Mouse (Mus musculus) lung, embryonic 15.5 days (tissue): ENCODE results near the gene Anxa5. TPM values are rescaled to one million over a fixed set of nuclear protein-coding genes. Genes with fewer than 3 reads are reported as not detected.

ENCODE experiments used
- ATAC-seq: fragments of 200-750 bp; cut with Nextera tagmentation; 2 replicates; pipeline ENCODE4 v1.8.0; 2017; ENCODE audit warnings: moderate number of reproducible peaks, borderline replicate concordance; ENCODE audit not compliant: low FRiP score, low TSS enrichment; ENCODE audit errors: extremely low read depth
- H3K27ac ChIP-seq: fragments of 300-500 bp; sonication (generic); 2 replicates; pipeline ENCODE4 v1.5.1; 2015; ENCODE audit warnings: moderate library complexity, mild to moderate bottlenecking, inconsistent platforms
- H3K27me3 ChIP-seq: fragments of 300-500 bp; sonication (generic); 2 replicates; pipeline ENCODE4 v1.6.1; 2015; ENCODE audit warnings: inconsistent platforms
- H3K36me3 ChIP-seq: fragments of 300-500 bp; sonication (generic); 2 replicates; pipeline ENCODE4 v1.6.1; 2015; ENCODE audit warnings: inconsistent platforms
- H3K4me1 ChIP-seq: fragments of 300-500 bp; sonication (generic); 2 replicates; pipeline ENCODE4 v1.6.1; 2015; ENCODE audit warnings: inconsistent platforms
- H3K4me2 ChIP-seq: fragments of 300-500 bp; sonication (generic); 2 replicates; pipeline ENCODE4 v1.6.1; 2015; ENCODE audit warnings: inconsistent platforms, mild to moderate bottlenecking, moderate library complexity
- H3K4me3 ChIP-seq: fragments of 300-500 bp; sonication (generic); 2 replicates; pipeline ENCODE4 v1.5.1; 2015; ENCODE audit warnings: mild to moderate bottlenecking, inconsistent platforms
- H3K9ac ChIP-seq: fragments of 300-500 bp; sonication (generic); 2 replicates; pipeline ENCODE4 v1.6.1; 2015; ENCODE audit warnings: inconsistent platforms
- H3K9me3 ChIP-seq: fragments of 300-500 bp; sonication (generic); 2 replicates; pipeline ENCODE4 v1.6.1; 2016; ENCODE audit warnings: inconsistent platforms
- WGBS: fragments of 180-500 bp; shearing (Covaris S2); methylation state at CpG from one replicate; pipeline ENCODE4 v1.1.7; 2015; 5-methylcytosine and 5-hydroxymethylcytosine counted together
- polyA plus RNA-seq: library from polyadenylated mRNA; unstranded; fragments of >200 nt; fragmentation: Nextera tagmentation; extraction: Ambion mirVana; gene quantifications from 2 replicates; pipeline ENCODE4 v1.2.1, GENCODE M21; 2015

Anxa5 gene
- polyA plus RNA-seq, 1 experiment from 2014 or later = 480 TPM

GRCm38 (mm10) chr3:36498224-36498623 is 22.5 kb upstream of the Anxa5 start:
- no peak for ATAC-seq
- H3K9ac ChIP-seq = no peak overlapping the region
- H3K4me3 ChIP-seq = no peak overlapping the region
- peaks cover 7% of the 10 kb centered on the region for H3K4me1 ChIP-seq
- H3K4me2 ChIP-seq = no peak overlapping the region
- WGBS = 74% methylated on average over 6 of the region's 6 CpGs
- no peaks in the 10 kb centered on the region for H3K27me3 ChIP-seq
- H3K27ac ChIP-seq = no peak overlapping the region
- no peaks in the 10 kb centered on the region for H3K36me3 ChIP-seq
- no peaks in the 10 kb centered on the region for H3K9me3 ChIP-seq

DNA sequence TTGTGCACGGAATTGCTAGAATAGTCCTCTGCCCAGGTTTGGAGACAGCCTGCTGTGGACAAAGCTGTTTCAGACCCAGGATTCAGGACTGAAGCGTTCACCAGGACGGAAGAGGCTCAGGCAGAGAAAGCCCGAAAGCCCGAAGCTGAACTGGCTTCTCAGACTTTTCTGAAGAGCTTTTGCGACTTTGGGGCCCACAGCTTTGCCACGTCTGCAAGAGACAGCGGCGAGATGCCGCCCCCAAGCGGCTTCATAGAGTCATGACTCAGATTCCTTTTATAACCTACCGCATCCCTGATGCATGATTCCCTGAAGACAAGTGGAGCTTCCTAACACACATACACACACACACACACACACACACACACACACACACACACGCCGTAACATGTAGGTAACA is 21.1 kb upstream of the Anxa5 start:
- no peak; the same call in 1 of the 2 replicates for ATAC-seq
- peaks cover 7% of the 10 kb centered on the region for H3K4me1 ChIP-seq
- H3K4me3 ChIP-seq = no peak overlapping the region
- H3K27me3 ChIP-seq = no peaks in the 10 kb centered on the region
- peak overlapping the region; percentile 31 for H3K4me2 ChIP-seq
- no peaks in the 10 kb centered on the region for H3K36me3 ChIP-seq
- H3K9ac ChIP-seq = peak overlapping the region; percentile 38; the same call in 1 of the 2 replicates
- no peaks in the 10 kb centered on the region for H3K9me3 ChIP-seq
- WGBS = 14% methylated on average over 14 of the region's 14 CpGs
- H3K27ac ChIP-seq = no peak overlapping the region

DNA sequence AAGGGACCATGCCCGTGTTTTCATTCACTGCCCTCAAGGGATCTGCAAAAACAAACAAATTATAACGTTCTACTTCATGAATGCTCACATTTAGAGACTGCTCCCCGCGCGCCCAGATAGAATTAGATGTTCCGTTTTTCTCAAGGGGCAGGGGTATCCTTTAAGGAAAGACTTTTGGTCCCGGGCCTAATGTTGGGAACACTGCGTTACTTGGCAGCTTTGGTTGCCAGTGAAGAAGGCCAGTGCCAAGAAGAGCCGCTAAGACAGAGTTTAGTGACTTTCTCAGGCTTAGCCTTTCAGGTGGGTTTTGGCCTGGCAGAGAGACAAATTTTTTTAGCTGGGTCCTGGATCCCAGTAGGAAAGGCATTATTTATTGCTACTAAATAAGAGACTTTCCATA is 20.6 kb upstream of the Anxa5 start:
- peaks cover 7% of the 10 kb centered on the region for H3K4me1 ChIP-seq
- no peak overlapping the region for H3K27ac ChIP-seq
- no peak overlapping the region for H3K4me3 ChIP-seq
- no peaks in the 10 kb centered on the region for H3K9me3 ChIP-seq
- H3K9ac ChIP-seq = peak overlapping the region; percentile 38; the same call in 1 of the 2 replicates
- ATAC-seq = no peak
- no peaks in the 10 kb centered on the region for H3K36me3 ChIP-seq
- peak overlapping the region; percentile 31; the same call in 1 of the 2 replicates for H3K4me2 ChIP-seq
- 78% methylated on average over 9 of the region's 9 CpGs for WGBS
- no peaks in the 10 kb centered on the region for H3K27me3 ChIP-seq

- no peaks in the 10 kb centered on the region for H3K9me3 ChIP-seq
- H3K9ac ChIP-seq = no peak overlapping the region
- H3K4me2 ChIP-seq = 0 out of 2 replicates have a peak overlapping the region, but pooled peaks have one; percentile 32
- H3K27ac ChIP-seq = no peak overlapping the region
- ATAC-seq = peak; percentile 60; the same call in 1 of the 2 replicates
- H3K27me3 ChIP-seq = no peaks in the 10 kb centered on the region
- H3K36me3 ChIP-seq = no peaks in the 10 kb centered on the region
- H3K4me3 ChIP-seq = 0 out of 2 replicates have a peak overlapping the region, but pooled peaks have one; percentile 3
- peaks cover 7% of the 10 kb centered on the region for H3K4me1 ChIP-seq
- 7% methylated on average over 6 of the region's 6 CpGs for WGBS
Observed at GRCm38 (mm10) chr3:36495436-36495835, 19.7 kb upstream of the Anxa5 start.

GRCm38 (mm10) chr3:36494613-36495012 is 18.9 kb upstream of the Anxa5 start:
- no peak for ATAC-seq
- H3K4me2 ChIP-seq = no peak overlapping the region
- no peak overlapping the region for H3K27ac ChIP-seq
- no peak overlapping the region for H3K4me3 ChIP-seq
- no peak overlapping the region for H3K9ac ChIP-seq
- no peaks in the 10 kb centered on the region for H3K36me3 ChIP-seq
- 89% methylated on average over 2 of the region's 2 CpGs for WGBS
- H3K9me3 ChIP-seq = no peaks in the 10 kb centered on the region
- no peaks in the 10 kb centered on the region for H3K27me3 ChIP-seq
- peaks cover 7% of the 10 kb centered on the region for H3K4me1 ChIP-seq

DNA sequence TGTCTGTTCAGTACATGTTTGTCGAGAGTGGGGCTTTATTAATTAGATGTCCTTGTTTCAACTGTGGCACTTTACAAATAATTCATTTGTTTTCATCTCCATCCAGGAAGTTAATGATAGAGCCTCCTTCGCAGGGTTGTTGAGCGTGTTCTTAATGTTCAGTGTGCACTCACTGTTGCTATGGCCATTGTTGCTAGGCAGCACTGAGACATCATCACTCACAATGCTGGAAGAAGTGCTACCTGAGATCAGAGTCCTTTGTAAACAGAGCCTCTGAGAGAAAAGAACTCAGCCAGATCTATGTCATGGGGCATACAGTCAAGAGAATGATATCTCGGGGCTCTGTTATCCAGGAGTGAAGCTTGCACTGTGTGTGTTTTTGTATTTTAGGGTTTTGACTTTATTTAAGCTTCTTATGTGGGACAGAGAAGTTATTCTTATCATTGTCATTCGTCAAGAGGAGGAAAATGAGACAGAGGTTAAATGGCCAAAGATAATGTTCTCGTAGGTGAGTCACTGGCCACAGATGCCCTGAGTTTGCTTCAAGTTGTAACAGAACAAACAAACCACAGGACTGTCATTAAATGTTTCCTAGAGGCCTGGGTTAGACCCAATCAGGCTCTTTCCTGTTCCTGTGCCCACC is 18.1 kb upstream of the Anxa5 start:
- H3K4me2 ChIP-seq = no peak overlapping the region
- no peak overlapping the region for H3K4me3 ChIP-seq
- H3K9me3 ChIP-seq = no peaks in the 10 kb centered on the region
- H3K9ac ChIP-seq = no peak overlapping the region
- ATAC-seq = no peak
- H3K27me3 ChIP-seq = no peaks in the 10 kb centered on the region
- no peak overlapping the region for H3K27ac ChIP-seq
- H3K4me1 ChIP-seq = peaks cover 7% of the 10 kb centered on the region
- no peaks in the 10 kb centered on the region for H3K36me3 ChIP-seq
- 29% methylated on average over 6 of the region's 6 CpGs for WGBS

- no peaks in the 10 kb centered on the region for H3K27me3 ChIP-seq
- 72% methylated on average over 9 of the region's 9 CpGs for WGBS
- H3K27ac ChIP-seq = no peak overlapping the region
- peaks cover 7% of the 10 kb centered on the region for H3K4me1 ChIP-seq
- no peak overlapping the region for H3K9ac ChIP-seq
- no peaks in the 10 kb centered on the region for H3K9me3 ChIP-seq
- no peak overlapping the region for H3K4me3 ChIP-seq
- H3K36me3 ChIP-seq = no peaks in the 10 kb centered on the region
- H3K4me2 ChIP-seq = no peak overlapping the region
- no peak for ATAC-seq
Observed at GRCm38 (mm10) chr3:36492716-36493391, 17.2 kb upstream of the Anxa5 start.

GRCm38 (mm10) chr3:36491535-36491934 is 15.8 kb upstream of the Anxa5 start:
- peaks cover 4% of the 10 kb centered on the region for H3K4me1 ChIP-seq
- H3K9me3 ChIP-seq = no peaks in the 10 kb centered on the region
- WGBS = 79% methylated on average over 5 of the region's 5 CpGs
- no peak overlapping the region for H3K27ac ChIP-seq
- H3K4me3 ChIP-seq = no peak overlapping the region
- H3K4me2 ChIP-seq = no peak overlapping the region
- ATAC-seq = no peak
- no peaks in the 10 kb centered on the region for H3K36me3 ChIP-seq
- H3K9ac ChIP-seq = no peak overlapping the region
- H3K27me3 ChIP-seq = no peaks in the 10 kb centered on the region

DNA sequence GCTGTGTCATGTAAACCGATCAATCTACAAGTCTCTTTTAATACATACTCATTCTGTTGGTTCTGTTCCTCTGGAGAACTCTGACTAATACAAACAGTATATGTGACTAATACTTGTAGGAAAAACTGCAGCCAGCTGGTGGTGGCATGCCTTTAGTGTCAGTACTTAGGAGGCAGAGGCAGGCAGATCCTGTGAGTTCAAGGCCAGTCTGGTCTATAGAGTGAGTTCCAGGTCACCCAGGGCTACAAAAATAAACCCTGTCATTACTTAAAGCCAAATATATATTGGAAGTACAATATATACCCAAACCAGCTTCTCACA is 13.9 kb upstream of the Anxa5 start:
- ATAC-seq = no peak
- H3K4me3 ChIP-seq = no peak overlapping the region
- H3K27me3 ChIP-seq = no peaks in the 10 kb centered on the region
- no peaks in the 10 kb centered on the region for H3K9me3 ChIP-seq
- no peak overlapping the region for H3K4me2 ChIP-seq
- no peaks in the 10 kb centered on the region for H3K4me1 ChIP-seq
- 93% methylated on average over 1 of the region's 1 CpGs for WGBS
- H3K27ac ChIP-seq = no peak overlapping the region
- no peak overlapping the region for H3K9ac ChIP-seq
- no peaks in the 10 kb centered on the region for H3K36me3 ChIP-seq

DNA sequence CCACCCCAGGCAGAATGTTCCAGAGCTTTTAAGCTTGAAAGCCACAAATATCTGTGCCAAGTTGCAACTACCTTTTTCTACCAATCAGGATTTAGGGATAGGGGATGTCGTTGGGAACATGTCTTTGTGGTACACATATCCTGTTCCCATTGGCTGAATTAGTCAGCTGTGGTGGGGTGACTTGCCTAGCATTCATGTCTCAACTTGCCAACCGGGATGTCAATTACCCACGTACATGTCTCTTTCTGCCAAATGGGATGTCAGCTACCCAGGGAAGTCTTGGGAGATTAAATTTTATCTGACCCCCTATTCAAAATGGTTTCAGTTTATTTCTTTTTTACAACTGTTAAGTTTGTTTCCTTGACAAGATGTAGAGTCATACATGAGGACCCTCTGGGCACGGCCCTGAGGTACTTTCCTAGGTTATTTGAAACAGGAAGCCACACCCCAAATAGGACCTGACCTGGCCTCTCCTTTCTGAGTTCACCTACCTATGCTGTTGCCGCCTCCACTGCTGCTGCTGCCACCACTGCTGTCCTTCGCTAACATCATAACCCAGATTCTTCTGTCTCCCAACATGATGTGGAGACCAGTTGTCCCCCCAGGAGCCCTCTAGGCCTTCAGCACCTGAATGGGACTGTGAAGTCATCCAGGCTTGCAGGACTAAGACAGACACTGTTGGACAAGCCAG is 13.3 kb upstream of the Anxa5 start:
- Histone ChIP-seq H3K36me3 (no peaks in the 10 kb centered on the region), H3K9ac (no peak overlapping the region), H3K27ac (no peak overlapping the region), H3K27me3 (no peaks in the 10 kb centered on the region), H3K4me1 (no peaks in the 10 kb centered on the region), H3K9me3 (no peaks in the 10 kb centered on the region), H3K4me3 (no peak overlapping the region), H3K4me2 (no peak overlapping the region)
- no peak for ATAC-seq
- WGBS = 77% methylated on average over 6 of the region's 6 CpGs

DNA sequence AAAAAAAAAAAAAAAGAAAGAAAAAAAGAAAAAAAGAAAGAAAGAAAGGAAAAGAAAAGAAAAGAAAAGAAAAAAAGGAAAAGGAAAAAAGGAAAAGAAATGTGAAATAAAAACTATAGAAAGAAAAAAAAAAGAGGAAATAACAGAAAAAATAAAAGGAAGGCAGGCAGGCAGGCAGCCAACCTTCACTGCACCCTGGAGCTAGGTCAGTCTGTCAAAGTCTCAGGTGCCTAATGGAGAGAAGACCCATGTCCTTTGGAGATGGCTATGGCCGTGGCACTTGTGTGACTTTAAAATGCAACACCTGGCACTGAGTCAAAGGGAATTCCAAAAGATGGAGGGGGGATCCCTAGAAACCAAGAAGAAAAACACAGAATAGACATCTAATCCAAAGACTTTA is 12.7 kb upstream of the Anxa5 start:
- Histone ChIP-seq H3K4me3 (no peak overlapping the region), H3K36me3 (no peaks in the 10 kb centered on the region), H3K27me3 (no peaks in the 10 kb centered on the region), H3K9me3 (no peaks in the 10 kb centered on the region), H3K4me2 (no peak overlapping the region), H3K9ac (no peak overlapping the region), H3K27ac (no peak overlapping the region), H3K4me1 (peaks cover under 1% of the 10 kb centered on the region)
- ATAC-seq = no peak
- WGBS = 41% methylated on average over 1 of the region's 1 CpGs

- Histone ChIP-seq H3K9ac (no peak overlapping the region), H3K4me1 (peaks cover 13% of the 10 kb centered on the region), H3K9me3 (no peaks in the 10 kb centered on the region), H3K4me3 (no peak overlapping the region), H3K36me3 (no peaks in the 10 kb centered on the region), H3K4me2 (no peak overlapping the region), H3K27ac (no peak overlapping the region), H3K27me3 (no peaks in the 10 kb centered on the region)
- 81% methylated on average over 6 of the region's 6 CpGs for WGBS
- no peak for ATAC-seq
Observed at GRCm38 (mm10) chr3:36486881-36487280, 11.2 kb upstream of the Anxa5 start.
